Mouse (Mus musculus): ENCODE measurements at regions not wholly inside any gene's neighbourhood (a gene's known extent, or its start where the extent isn't known, plus 50 kb on each side); places are given as distances from the start of the nearest gene placed in this dataset.
"Not testable (repeated sequence)": the region's sequence is repeated elsewhere in the genome, so short reads cannot be mapped to it uniquely, and the experiment has no call there.

GRCm38 (mm10) chr7:63995255-63995980, 56.7 kb upstream of the Klf13 start:
- no peak for DNase-seq

- not testable (repeated sequence) for DNase-seq
Observed at GRCm38 (mm10) chr7:63994769-63995168, 56.1 kb upstream of the Klf13 start.

- DNase-seq = peak; percentile 88
Observed at GRCm38 (mm10) chr7:63992155-63992554, 53.4 kb upstream of the Klf13 start.

GRCm38 (mm10) chr7:63991085-63992010, 52.6 kb upstream of the Klf13 start:
- peak; percentile 93 for DNase-seq

- no peak for DNase-seq
Observed at GRCm38 (mm10) chr7:63990312-63991028, 51.8 kb upstream of the Klf13 start.

- DNase-seq = no peak
Observed at GRCm38 (mm10) chr7:63989736-63990135, 51.0 kb upstream of the Klf13 start.

Data from cerebellum, adult 11 months (tissue).